Mouse (Mus musculus) yolk sac, embryonic 10.5 days (tissue): ENCODE data around the gene Col6a6.
A peak's percentile ranks its signal among the peaks of the same experiment; 100 is the strongest.
"Not testable (repeated sequence)": the region's sequence is repeated elsewhere in the genome, so short reads cannot be mapped to it uniquely, and the experiment has no call there.

Source experiments
- DNase-seq: peaks from one replicate; pipeline ENCODE4 v3.0.0-alpha.2; 2017; ENCODE audit warnings: low spot score

The Col6a6 gene

GRCm38 (mm10) chr9:105665269-105665668, 162.7 kb downstream of the Col6a6 start:
- DNase-seq, result no peak

- DNase-seq, result no peak
Observed at GRCm38 (mm10) chr9:105659877-105660276, 168.1 kb downstream of the Col6a6 start.

GRCm38 (mm10) chr9:105658216-105658615, 169.7 kb downstream of the Col6a6 start:
- DNase-seq, result no peak

GRCm38 (mm10) chr9:105656189-105656588, 171.8 kb downstream of the Col6a6 start:
- DNase-seq, result no peak

GRCm38 (mm10) chr9:105642460-105643371, 185.2 kb downstream of the Col6a6 start, which contains the start of gene Pik3r4:
Gene Pik3r4 (plus strand): TSS chr9:105642978.
- peak; percentile 83 for DNase-seq

- not testable (repeated sequence) for DNase-seq
Observed at GRCm38 (mm10) chr9:105641377-105641776, 186.6 kb downstream of the Col6a6 start.
